Mouse (Mus musculus) left cerebral cortex, postnatal 10 days (tissue): ENCODE results near the gene Bcas3. TPM values are rescaled to one million over a fixed set of nuclear protein-coding genes. Genes with fewer than 3 reads are reported as not detected.

Experiments
- DNase-seq, 2 experiments: peaks; one replicate each; pipeline ENCODE4 v3.0.0; 2021 to 2022; ENCODE audit warnings: low spot score in 2 of 2, mixed read lengths in 1 of 2; ENCODE audit errors: extremely low spot score in 1 of 2
- intact Hi-C: fragments of 180-260 bp; cut with DNase I; formaldehyde crosslinking; loops from one replicate; pipeline ENCODE4 v1.15.1; 2025
- total RNA-seq, 2 experiments: library from RNA; stranded (reverse); gene quantifications; 2 replicates each; pipeline ENCODE4 v1.2.3; 2021

Bcas3 gene
- total RNA-seq, 2 experiments from 2014 or later: 49.2 to 61.1 TPM

DNA sequence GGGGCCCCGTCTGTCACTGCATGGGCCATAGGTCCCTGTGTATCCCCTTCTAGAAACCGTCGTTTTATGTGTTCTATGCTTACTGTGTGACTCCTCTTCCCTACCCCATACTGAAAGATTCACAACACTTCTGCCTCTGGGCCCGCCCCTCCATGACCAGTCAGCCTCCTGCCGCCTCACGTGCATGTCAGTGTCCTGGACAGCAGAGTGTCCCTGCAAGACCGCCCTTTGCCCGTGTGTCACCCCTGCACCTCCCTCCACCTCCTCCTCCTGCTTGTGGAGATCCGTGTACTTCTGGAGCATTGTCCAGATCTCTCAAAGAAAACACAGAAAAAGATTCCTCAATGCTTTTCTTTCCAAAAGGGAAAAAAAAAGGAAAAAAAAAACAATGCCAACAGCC, 468.7 kb downstream of the Bcas3 start:
- intact Hi-C loops: no loop called here
- DNase-seq: no peak

DNA sequence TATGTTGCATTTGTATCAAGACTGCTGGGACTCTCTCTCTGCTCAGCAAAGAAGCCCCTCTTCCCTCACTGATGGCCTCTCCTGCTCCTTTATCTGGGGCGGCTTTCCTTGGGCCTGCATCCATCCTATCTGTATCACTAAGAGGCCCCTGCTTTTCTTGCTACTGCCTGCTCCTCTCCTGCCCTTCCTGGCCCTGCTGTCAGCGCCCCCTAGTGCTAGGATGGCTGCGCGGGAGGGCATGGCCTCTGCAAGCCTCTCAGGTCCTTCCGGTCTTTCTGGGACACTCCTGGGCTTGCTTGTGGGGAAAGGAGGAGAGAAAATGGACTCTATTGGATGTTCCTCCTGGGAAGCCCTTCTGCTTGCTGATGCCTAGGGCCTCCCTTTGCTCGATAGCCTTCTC, 470.2 kb downstream of the Bcas3 start:
- intact Hi-C loops: no loop called here
- peak in 1 of 2 experiments; percentile 87 for DNase-seq

DNA sequence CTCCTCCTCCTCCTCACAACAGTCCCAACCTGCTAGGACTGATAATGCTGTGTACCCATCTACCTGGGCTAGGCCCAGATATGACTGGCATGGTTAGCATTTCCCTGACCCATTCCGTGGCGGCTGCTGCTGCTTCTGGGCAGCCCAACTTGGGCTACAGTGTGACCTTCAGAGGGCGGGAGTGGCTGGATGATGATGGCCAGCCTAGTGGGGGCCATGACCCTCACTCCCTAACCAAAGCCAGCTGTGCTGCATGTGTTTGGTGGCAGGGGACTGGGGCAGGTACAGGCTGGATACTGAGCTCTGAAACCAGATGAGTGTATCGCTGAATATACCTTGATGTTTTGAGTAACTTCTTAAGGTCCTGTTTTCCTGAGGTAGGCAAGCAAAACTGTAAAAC, 470.8 kb downstream of the Bcas3 start:
- intact Hi-C loops: no loop called here
- DNase-seq: no peak

DNA sequence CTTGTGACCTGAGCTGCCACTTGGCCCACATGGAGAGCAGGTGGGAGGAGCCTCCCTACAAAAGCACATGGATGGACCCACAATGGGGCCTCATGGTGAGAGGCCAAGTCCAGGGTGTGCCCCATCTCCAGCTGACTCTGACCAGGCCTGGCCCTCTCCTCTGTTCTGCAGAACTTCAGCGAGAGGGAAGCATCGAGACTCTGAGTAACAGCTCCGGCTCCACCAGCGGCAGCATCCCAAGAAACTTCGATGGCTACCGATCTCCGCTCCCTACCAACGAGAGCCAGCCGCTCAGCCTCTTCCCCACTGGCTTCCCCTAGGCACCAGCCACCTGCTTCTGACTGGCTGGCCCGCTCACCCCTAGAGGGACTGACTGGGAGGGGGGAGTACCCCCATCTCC, 472.1 kb downstream of the Bcas3 start:
- intact Hi-C loops: loop anchor here (5.0 kb wide), 1 partner anchor 358 kb away; no protein-coding TSS in a partner anchor
- no peak for DNase-seq

DNA sequence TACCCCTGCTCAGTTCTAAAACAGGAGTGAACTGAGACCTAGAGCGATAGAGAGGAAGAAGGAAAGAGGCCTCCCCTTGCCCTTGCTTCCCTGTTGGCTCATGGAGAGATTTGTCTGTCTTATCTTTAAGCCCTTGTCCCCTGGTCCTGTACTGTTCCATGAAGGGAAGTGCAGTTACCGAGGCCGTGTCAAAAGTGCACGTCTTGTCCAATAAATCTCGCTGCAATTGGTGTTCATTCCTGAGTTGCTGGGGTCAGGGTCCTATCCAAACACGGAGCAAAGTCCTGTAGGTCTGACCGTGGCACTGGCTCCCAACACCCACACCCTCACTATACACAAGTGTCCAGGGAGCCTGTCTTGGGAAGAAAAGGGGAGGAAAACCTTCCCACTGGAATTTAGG, 472.9 kb downstream of the Bcas3 start:
- no peak for DNase-seq
- intact Hi-C loops: loop anchor here (5.0 kb wide), 1 partner anchor 359 kb away; no protein-coding TSS in a partner anchor

DNA sequence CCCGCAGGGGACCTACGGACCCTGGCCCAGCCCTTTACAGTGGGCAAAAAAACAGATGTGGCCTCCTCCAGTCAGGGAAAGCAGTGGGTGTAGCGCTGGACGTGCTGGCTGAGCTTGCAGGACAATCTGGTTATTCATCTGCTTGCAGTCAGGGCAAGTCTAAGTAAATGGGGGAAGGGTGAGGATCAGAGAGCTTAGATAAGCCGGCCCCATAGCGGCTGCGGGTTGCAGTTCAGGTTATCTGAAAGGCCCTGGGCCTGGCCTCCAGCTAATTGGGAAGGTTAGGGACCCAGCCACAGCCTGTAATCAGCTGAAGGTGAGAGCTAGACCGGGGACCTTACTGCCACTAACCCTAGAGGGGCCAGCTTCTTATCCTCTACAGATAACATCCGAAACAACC, 474.4 kb downstream of the Bcas3 start:
- intact Hi-C loops: loop anchor here (5.0 kb wide), 1 partner anchor 360 kb away; no protein-coding TSS in a partner anchor
- DNase-seq: no peak

DNA sequence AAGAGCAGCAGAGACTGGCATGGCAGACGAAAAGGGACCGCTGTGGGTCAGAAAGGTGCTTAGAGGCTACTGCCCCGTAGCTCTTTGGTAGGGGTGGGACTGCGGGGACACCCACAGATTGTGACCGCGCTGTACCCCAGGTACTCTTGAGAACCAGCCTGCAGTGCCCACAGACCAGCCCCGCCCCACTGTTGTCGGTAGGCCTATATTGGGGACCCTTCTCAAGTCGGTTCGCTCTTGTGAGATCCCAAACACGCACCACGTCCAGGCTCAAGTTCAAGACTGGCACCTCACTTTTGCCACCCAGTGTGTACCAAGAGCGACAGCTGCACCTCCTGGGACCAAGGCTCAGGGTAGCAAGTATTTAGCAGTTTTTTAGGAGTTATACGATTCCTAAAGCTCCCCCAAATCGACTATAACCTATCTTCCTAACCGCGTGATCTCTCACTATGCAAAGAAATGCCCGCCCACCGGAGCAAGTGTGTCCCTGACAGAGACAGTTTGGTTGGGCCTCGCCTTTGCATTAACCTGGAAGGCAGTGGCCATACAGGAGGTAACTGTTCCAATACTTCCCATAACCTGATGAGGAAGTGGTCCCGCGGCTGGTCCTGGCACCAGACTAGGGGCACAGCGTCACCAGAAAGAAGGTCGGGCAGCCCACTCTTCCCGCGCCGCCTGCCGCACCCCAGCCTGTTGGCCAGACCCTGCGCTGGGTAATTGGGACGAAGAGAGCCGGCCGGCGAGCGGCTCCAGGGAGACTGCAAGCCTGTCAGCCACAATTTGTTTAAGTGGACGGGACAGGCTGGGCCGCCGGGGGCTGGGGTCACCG, 475.9 kb downstream of the Bcas3 start:
- intact Hi-C loops: loop anchor here (5.0 kb wide), 1 partner anchor 362 kb away; no protein-coding TSS in a partner anchor

DNA sequence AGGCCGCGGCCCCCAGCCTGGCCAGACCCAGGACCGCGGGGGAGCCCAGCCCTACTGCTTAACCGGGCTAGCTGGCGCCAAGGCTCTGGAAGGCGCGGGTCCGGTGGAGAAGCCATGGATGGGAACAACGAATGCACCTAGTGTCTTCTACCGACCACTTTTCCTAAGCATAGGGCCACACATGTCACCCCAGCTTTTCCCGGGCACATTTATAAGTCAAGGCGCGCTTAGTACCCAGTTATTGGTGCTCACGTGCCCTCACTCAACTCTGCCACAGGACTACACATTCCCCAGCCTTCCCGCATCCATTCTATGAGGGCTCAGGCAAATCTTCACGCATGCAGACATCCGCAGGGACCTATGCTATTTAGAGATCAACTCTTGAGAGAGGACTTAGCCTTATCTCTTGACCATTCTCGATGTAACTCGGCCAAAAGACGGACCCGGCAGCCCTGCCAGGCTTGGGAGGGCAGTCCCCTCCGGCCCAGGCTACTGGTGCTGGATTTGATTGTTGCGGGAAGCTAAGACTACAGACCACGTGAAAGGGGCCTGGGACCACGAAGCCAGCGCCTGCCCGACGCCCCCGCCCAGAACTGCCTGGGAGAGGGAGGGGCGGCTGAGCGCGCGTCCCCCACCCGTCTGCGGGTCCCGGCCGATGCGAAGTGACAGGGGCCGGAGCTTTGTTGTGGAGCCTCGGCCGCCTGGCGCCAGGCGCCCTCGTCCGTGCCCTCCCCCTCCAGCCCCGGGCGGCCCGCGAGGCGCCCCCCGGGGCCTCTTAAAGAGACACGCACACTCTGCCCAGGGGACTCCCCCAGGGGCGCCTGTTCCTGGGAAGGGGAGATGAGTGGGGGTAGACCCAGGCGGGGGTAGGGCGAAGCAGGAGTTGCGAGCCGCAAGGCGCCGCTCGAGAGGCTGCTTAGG, 476.8 kb downstream of the Bcas3 start:
- DNase-seq: no peak
- intact Hi-C loops: loop anchor here (5.0 kb wide), 2 partner anchors 307 to 362 kb away; no protein-coding TSS in a partner anchor

More for the DNA sequence above, 475.9 kb downstream of the Bcas3 start:
- DNase-seq: no peak

DNA sequence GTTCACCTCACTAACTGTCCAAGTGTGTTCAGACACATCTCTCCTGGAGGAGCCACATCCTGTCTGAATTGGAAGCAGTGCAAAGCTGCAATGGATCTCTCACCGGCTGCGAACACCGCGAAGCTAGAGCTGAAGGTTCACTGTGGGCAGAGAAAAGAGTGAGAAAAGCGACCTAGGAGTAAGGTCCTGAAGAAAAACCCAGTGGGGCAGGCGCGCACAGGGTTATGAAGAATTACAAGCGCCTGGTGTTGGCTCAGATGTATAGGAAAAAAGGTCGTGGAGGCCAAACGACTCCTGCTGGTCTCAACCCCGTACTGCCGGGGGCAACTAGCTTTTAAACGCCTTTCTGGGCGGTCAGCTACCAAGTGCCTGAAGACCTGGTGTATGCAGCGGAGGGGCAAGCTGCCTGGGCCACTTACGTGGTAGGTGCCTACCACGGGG, 478.0 kb downstream of the Bcas3 start:
- DNase-seq: no peak
- intact Hi-C loops: loop anchor here (5.0 kb wide), 1 partner anchor 309 kb away; no protein-coding TSS in a partner anchor

DNA sequence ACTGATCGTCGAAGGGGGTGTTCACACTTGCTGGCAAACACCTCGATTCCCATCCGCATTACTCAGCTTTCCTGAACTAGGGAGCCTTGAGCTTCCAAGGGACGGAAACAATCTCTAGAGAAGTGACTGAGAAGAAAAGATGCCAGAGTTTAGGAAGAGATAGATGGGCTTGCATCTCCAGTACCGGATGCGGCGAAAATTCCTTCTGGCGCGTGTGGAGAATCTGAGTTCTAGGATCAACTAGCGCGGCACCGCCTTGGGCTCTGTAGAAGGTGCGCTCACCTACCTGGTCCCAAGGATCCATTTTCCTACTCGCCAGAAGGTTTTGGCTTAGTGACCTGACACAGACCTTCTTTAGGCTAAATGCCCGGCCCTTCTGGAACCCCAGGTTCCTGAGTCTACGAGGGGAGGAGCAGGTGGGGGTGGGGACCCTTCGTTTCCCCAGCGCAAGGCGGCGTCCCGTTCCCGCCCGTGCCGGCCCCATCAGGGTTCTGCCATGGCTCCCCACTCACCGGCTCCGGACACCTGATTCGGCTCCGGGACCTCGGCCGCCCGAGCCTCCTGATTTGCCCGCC, 478.8 kb downstream of the Bcas3 start:
- no peak for DNase-seq
- intact Hi-C loops: loop anchor here (5.0 kb wide), 1 partner anchor 309 kb away; no protein-coding TSS in a partner anchor

DNA sequence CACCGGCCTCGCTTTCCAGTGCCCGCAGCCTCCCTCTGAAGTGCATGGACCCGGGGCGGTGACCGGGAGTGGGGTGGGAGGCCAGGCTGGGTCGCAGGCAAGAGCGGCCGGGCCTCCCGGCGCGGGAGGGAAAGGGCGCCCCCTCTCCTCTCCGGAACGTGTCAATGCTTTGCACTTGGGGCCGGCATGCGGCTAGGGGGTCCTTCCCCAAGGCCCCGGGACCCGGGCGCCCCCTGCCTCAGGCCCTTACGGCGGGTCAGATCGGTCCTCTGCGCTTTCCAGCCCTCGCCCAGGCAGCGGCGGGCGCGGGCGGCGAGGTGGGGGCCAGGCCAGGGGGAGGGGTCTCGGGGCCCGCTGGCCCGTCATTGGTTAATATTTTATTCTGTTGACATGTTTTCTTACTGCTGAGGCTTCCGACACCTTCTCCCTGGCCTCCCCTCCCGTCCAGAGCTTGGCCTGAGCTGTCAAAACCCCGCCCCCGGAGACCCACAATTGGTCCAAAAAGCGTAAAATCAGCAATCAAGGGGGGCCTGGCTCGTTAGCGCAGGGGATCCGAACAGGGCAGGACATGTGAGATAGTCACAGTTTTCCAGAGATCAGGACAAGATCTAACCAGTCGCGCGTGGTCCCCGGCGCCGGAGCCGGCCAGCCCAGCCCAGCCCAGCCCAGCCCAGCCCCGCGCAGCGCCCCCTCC, 479.4 kb downstream of the Bcas3 start, which contains the start of gene Tbx2:
Tbx2 (plus strand) TSS at position 321 of the 694 bp plus-strand sequence.
- DNase-seq: peak in 1 of 2 experiments; percentile 71
- intact Hi-C loops: loop anchor here (5.0 kb wide), 1 partner anchor 310 kb away; no protein-coding TSS in a partner anchor

DNA sequence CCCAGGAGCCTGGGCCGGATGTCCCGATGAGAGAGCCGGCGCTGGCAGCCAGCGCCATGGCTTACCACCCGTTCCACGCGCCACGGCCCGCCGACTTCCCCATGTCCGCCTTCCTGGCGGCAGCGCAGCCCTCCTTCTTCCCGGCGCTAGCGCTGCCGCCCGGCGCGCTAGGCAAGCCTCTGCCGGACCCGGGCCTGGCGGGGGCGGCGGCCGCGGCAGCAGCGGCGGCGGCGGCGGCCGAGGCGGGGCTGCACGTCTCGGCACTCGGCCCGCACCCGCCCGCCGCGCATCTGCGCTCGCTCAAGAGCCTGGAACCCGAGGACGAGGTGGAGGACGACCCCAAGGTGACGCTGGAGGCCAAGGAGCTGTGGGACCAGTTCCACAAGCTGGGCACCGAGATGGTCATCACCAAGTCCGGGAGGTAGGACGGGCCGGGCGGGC, 480.1 kb downstream of the Bcas3 start:
- no peak for DNase-seq
- intact Hi-C loops: loop anchor here (5.0 kb wide), 1 partner anchor 311 kb away; no protein-coding TSS in a partner anchor

DNA sequence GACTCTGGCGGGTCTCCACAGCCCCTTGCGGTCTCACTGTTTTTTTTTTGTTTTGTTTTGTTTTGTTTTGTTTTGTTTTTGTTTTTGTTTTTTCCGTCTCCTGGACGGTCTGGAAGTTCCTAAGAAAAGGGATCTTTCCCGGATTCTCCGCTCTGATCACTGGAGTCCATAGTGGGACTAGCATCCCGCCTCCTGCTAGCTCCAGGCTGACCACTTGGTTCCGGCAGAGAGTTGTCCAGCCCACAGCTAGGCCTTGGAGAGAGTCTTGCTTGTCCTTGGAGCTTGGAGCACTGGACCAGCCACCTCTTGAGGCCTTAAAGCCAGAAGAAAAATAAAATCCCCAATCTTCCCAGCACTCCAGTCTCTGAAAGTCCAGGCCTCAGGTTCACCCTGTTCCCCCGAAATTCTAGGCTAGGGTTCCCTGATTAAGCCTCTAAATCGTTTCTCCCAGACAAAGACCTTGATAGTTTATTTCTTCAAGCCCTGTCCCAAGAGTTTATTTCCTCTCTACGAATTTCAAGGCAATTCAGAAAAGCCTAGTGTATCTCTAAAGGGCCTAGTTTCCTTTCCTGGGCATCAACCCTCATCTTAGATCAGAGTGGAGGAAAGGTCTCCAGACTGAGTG, 480.9 kb downstream of the Bcas3 start:
- intact Hi-C loops: loop anchor here (5.0 kb wide), 1 partner anchor 312 kb away; no protein-coding TSS in a partner anchor

DNA sequence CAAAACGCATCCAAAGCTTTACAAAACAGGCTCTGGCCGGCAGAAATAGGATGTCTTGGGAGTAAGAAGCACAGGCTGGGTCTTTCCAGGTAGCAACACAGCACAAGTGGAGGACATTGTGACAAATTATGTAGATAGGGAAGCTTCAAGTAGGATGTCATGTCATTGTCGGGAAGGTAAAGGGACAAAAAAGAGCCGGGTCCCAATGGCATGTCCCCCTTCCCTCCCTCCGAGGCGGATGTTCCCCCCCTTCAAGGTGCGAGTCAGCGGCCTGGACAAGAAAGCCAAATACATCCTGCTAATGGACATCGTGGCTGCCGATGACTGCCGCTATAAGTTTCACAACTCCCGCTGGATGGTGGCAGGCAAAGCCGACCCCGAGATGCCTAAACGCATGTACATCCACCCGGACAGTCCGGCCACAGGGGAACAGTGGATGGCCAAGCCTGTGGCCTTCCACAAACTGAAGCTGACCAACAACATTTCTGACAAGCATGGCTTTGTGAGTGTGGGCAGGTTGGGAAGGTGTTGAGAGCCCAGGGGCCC, 481.5 kb downstream of the Bcas3 start:
- DNase-seq: no peak
- intact Hi-C loops: loop anchor here (5.0 kb wide), 1 partner anchor 312 kb away; no protein-coding TSS in a partner anchor

More for the DNA sequence above, 480.9 kb downstream of the Bcas3 start:
- no peak for DNase-seq

DNA sequence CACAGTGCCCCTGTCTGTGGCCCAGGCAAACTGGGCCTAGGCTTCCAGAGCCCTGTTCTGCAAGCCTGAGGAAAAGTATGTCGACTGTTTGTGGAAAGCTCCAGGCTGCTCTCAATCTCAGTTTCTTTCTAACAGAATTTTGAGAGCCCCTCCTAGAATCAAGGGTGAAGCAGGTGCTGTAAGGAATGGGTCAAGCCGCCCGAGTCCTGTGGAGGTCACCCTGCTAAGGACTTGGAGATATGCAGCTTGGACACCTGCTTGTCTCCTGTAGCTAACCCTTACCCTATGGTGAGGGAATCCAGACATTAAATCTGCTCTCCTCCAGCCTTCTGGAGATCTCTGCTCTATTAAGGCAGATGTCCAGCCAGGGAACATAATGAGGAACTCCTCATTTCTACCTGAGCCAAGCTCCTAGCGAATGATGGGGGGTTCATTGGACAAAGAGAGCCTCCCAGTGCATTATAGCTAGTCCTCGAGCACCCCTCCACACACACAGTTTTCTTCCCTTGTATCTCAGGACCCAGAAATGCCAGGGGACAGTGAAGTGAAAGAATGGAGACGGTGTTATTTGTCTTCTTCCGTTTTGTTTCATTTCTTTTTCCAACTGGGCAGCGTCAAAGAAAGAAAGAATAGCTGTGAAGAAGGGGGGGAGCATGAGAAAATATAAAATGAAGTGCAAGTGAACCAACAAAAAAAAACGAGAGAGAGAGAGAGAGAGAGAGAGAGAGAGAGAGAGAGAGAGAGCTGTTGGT, 482.2 kb downstream of the Bcas3 start:
- intact Hi-C loops: loop anchor here (5.0 kb wide), 1 partner anchor 1313 kb away; no protein-coding TSS in a partner anchor

DNA sequence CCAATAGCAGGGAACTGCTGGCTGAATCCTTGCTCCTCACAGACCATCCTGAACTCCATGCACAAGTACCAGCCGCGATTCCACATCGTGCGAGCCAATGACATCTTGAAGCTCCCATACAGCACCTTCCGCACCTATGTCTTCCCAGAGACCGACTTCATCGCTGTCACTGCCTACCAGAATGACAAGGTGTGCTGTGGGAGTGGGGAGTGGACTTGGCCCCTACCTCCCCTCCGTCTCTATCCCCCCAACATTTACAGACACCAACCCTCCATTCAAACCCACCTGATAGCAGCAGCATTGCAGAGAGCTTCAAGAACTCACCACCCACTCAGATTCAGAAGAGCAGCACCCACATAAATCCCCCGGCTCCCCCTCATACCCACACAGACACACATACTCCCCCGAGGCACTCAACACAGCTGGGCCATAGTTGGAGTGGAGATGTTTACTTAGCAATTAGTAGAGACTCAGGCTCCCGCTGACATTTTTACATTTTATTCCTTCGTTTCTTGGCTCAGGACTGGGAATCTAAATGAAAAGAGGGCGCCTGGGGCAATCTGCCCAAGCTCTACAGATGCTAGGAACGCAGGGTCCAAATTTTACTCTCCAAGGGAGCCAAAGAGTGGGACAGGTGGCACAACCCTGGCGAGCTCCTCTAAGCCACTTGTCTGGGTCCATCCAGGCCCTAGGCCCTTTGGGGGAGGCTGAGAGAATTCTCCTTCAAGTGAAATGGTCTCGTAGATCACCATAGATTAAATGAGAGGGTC, 483.0 kb downstream of the Bcas3 start:
- intact Hi-C loops: loop anchor here (2.0 to 5.0 kb wide), 2 partner anchors 53 to 1314 kb away; no protein-coding TSS in a partner anchor
- no peak for DNase-seq

More for the DNA sequence above, 482.2 kb downstream of the Bcas3 start:
- DNase-seq: no peak
